Mouse (Mus musculus): Measurements from ENCODE around the gene Fam198a. TPM values are rescaled to one million over a fixed set of nuclear protein-coding genes. Genes with fewer than 3 reads are reported as not detected.

The Fam198a gene
- total RNA-seq (2021) = 2.1 and 2.5 TPM in 2 replicates
- long read RNA-seq, experiment 1, partial matches to known transcripts = 0 of 3 reads
- long read RNA-seq, experiment 1, other reads (novel, unspliced or antisense) = 1 of 3 reads
- long read RNA-seq, experiment 2 = 0 reads

DNA sequence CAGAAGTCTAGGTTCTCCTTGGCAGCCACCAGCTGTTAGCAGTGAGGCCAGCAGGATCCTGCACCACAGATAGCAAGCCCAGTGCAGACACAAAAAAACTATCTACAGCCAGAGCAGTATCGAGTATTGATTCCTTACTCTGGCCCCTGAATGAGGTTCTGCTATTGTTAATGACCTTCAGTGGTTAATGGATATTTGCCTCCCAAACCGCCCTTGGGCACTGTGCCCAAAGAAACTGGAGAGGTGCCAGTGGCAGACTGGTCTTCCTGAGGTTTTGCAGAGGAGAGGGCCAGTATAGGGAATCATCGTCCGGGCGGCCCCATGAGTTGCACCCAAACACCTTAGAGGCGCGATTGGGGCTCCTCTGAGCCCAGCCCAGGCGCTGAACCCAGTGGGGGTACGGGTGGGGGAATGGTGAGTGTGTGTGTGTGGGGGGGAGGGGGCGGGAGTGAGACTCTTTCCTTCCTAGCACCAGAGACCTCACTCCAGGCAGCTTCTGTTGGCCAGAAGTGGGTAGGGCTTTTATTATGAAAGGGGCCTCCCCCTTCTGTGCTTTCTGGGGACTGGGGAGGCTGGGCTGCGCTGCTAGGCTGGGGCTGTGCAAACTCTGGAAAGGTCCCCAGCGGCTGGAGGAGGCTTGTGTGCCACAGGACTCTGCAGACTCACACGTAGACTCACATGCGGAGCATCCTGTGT, at the start of gene Fam198a:
TSS of gene Fam198a (plus strand) at position 571 of the 696 bp plus-strand sequence.
- DNase-seq = peak; percentile 93

DNA sequence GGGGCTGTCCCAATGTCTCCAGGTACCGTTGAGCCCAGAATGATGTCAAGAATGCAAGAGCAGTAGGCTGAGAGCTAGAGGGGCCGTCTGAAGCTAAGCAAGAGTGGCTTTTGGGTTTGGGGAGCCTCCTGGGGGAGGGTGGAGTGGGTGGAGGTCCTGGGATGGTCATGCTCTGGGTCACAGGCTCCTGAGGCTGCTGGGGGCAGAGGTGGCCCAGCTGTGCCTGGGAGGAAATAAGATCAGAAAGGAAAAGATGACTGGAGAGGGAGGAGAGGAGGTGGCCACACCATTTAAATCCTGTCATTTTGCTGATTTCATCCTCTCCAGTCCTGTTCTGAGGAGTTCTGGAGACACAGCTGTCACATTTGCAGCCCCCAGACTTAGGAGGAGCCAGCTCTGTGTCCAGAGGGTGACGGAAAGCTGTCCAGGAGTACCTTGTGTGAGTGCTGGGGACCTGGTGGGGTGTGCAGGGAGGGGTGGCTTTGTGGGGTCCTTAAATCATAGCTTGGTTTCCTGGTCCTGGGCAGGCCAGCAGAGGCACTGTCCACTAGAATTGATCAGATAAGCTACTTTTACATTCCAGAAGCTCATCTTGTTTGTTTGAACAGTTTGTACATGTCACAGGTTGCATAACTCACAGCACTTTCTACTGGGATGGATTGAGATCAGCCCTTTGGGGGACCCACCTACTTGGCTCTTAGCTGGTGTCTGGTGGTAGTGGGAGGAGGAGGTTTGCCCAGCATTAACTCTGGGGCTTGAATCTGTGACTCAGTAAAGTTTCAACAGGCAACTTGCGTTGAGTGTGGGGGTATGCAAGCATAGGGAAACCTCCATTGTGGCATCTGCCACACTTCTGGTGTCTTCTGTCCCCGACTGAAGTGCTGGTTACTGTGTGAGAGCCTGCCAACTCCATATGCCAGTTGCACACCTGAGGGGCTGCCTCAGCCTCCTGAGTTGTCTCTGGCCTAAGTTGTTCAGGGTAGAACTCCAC, 48.8 kb upstream of the Fam198a start:
- peak; percentile 3 for DNase-seq

DNA sequence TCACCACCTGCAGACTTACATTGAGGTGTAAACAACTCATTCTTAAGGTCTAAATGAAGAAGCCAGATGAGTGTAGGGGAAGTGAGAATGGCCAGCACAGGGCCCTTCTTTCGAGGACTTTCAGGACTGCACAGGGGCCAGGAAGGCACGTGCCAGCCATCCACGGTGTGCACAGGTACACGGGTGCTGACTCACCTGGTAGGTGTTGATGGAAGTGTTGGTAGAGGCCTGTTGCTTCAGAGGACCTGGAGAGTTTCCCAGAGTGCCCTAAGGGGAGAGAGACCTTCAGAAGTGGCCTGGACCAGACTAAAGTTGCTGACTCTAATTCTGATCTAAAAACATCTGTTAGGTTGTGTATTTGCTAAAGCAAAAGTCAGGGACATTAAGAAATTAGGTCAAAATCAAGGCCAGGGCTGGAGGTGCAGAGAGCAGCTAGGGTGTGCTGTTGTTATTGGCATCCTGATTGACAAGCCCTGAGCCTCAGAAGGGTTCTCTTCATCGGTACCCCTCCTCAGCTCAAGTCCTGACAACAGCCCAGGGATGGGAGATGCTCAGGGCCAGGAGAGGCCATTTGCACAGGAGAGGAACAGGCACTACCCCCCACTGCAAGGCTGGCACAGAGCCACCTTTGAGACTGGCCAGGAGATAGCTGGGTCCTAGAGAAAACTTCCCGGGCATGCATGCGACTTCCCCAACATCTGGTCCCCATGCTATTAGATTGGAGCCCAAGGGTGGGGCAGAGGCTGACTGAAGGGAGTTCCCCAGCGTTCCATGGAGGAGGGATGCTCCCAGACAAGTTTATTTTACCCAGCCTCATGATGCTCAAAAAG, 47.1 kb upstream of the Fam198a start:
- DNase-seq = peak; percentile 62

DNA sequence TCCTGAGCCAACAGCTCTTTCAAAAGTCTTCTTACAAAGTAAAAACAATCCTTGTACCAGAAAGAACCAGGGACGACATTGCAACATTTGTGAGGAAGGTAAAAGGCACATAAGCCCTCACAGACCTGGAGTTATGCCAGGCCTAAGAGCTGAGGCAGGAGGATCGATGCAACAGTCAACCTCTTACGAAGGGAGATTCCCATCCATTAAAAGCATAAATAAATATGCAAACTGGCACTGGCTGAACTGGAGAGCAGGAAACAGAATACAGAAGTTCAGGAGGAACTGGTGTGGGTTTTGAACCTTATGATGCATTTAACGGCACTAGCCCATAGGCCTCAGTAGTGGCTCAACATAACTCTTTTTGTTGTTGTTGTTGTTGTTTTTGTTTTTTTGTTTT, 46.5 kb upstream of the Fam198a start:
- DNase-seq = no peak

DNA sequence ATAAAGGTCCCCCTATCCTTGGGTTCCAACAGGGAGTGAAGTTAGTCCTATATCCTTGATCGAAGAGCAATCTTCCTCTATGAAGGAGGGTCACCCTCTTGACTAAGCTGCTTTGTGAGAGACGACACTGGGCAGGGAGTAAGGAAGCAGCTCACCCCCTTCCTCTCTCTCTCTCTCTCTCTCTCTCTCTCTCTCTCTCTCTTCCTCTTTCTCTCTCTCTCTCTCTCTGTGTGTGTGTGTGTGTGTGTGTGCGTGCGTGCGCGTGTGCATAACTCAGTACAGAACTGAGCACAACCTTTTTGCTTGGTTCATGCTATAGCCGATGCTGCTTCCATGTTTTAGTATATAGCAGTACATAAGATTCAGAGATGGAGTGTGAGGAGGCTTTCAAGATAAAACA, 45.8 kb upstream of the Fam198a start:
- peak; percentile 1 for DNase-seq

DNA sequence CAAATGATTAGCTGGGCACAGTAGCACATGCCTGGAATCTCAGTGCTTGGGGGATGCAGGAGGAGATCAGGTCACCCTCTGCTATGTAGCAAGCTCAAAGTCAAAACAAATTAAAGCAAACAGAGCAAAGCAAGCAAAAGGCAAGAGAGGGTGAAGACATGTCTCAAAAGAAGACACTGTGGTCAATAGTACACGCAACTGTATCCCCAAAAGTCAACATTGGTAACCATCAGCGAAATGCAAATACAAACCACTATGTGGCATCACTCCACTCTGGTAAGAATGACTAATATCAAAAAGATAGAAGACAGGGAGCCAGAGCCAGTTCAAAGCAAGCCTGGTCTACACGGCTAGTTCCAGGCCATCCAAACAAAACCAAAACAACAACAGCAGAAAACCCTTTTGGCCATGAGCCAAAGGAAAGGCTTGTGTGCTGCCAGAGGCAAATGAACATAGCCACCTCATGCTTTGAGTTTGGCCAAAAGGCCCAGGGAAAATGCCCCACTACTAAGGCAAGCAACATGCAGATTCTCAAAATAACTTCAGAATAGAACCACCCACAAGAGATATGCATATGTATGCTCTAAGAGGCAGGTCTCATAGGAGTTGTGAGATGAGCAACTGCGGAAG, 45.1 kb upstream of the Fam198a start:
- peak; percentile 16 for DNase-seq

DNA sequence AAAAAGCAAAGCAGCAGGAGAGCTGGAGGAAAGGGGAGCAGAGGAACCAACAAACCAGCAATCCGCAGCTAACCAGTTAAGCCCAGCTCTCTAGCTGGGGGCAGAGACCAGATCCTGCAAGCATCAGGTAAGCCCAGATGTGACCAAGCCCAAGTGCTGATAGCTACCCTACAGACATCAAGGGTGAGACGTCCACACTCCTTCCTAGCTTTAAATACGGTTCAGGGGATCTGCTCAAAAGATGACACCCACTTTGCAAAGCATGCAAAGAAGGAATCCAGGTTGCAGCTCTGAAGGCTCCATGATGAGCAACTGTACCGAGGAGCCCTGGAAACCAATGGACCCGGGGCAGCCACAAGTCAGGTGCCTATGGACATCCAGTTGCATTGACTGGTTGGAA, 44.3 kb upstream of the Fam198a start:
- DNase-seq = peak; percentile 1

DNA sequence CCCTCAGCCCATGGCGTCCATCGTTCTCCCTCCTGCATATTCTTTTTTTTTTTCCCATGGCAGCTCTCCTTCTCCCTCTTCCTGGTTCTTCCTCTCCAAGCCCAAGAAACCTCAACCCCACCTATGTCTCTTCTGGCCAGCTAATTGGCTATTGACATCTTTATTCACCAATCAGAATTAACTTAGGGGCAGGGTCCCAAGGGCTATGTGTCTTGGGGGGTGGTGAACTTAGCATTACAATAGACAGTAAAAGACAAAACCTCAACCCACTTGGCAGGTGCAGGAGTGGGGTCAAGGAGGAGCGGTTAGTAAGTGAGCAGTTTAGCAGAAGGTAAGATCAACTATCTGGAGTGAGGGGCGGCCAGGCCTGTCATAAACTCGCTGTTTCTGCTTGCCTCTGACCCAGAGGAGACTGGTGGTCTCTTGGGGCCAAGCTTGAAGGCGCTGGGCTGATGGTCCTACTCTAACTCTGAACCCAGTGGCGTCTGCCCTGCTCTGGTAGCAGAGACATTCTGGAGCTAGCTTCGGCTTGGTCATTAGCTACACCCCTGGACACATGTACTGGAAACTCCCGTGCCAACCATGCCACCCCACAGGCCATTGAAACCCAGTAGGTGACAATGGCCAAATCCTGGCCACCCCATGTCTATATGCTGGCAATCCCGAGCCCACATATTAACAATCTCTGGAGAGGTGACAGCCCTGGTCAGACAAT, 43.3 kb upstream of the Fam198a start:
- peak; percentile 2 for DNase-seq

DNA sequence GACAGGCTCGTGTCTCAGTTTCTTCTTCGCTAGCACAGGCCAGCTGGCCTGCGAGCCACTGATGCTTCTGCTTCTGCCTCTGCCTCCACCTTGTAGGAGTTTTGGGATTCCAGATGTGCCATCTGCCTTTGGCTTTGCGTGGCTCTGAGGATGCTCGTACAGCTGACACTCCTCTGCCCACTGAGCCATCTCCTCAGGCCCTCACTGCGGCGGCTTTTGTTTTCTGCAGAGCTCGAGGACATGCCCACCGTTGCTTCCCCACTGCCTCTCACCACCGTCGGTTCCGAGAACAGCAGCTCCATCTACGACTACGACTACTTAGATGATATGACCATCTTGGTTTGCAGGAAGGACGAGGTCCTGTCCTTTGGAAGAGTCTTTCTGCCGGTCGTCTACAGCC, 42.5 kb upstream of the Fam198a start:
- DNase-seq = no peak

DNA sequence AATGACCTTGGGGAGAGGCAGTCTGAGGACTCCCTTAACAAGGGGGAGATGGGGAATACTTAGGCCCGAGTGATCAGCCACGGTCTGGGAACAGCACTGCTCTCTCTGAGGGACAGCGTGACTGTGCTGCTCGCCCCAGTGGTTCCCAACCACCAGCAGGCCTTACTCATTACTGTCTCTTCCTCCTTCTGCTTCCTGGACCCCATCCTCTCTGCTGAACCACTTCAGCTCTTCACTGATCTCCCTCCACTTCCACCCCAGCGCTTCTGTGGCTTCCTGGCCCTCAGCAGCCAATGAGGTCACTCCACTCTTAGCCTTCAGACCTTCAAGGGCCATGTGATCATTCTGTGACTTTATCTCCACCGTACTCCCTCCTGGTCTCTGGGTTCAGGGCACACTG, 41.2 kb upstream of the Fam198a start:
- peak; percentile 3 for DNase-seq

DNA sequence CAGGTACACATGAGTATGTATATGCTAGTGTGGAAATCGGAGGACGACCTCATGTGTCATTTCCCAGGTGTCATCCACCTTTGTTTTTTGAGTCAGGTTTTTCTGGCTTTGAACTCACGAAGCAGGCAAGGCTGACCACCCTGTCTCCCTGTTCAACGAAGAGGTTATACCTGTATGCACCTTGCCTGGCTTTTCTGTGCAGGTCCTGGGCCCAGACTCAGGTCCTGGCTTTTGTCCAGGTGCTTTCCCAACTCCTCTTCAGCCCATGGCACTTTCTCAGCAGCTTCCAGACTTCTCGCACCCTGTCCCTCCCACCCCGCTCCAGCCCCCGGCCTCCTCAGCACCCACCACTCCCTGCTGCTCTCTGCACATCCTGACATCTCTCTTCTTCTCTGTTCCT, 39.6 kb upstream of the Fam198a start:
- peak; percentile 2 for DNase-seq

DNA sequence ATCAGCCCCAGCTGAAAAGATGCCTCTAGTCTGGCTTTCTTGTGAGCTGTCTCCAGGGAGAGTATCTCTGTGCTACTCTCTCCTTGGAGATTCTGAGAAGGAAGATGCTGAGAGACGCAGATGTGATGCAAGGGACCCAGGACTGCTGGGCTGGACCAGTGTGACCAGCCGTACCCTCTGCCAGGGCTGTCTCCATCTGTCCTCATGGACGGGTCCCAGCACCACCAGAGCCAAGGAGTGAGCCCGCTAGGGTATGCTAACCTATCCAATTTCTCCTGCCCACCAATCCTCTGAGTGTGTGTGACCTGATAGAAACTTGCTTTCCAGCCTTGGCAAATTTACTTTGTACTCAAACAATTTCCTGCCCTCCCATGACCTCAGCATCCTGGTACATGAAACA, 38.0 kb upstream of the Fam198a start:
- DNase-seq = no peak

DNA sequence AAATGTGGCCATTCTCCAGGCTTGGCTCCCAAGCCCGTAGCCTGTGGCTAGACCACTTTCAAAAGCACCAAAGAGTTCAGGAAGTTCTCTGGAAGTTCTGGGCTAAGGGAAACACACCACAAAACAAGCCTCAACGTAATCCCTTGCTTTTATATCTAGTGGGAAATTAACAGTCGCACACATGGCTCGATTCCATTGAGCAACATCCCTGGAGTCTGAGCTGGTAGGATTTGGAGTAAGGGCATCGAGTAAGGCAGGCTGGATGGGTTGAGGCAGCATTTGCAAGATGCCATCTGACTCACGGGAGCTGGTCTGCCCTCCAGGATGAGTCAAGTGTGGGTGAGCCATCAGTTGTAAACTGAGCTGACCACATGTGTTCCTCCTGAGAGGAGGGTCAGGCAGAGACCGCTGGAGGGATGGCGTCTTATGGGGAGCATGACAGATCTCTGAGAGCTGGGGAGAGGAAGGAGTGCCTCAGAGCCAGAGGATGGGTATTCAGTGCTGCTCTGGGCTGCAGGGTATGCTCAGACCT, 36.5 kb upstream of the Fam198a start:
- DNase-seq = peak; percentile 68

DNA sequence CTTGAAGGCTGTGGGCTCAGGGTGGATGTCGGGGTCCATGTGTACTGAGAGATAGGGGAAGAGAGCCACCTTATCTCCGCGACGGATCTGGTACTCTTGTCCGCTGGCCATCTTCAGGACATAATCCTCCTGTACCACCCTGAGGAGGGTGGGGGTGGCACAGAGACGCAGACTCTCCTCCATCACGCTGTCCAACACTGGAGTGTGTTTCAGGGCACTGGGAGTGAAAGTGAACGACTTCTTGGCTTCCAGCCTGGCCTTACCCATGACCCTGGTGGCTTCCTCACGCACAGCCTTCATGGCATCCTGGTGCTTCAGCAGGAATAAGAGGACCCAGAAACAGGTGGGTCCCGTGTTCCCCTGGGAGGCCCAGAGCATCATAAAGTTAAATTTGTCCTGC, 35.7 kb upstream of the Fam198a start:
- DNase-seq = peak; percentile 17

DNA sequence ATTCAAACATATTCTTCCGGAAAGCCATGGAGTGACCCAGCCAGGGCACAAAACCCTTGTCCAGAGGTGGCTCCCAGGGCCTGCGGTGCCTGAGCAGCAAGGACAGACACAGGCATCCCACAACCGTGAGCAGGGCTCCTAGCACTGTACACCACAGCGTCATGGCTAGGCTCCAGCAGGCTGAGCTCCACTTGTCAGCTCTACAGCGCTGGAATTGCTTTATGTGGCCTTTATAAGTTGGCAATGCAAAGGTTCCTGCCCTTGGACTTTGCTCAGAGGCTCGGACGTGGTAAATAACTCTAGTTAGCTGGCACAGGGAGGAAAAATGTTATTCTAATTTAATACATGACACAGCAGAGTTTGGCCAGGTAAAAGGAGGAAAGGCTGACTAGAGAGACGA, 34.7 kb upstream of the Fam198a start, which contains the start of gene Cyp8b1:
TSS of gene Cyp8b1 (minus strand) at position 204 of the 400 bp plus-strand sequence.
- peak; percentile 78 for DNase-seq

DNA sequence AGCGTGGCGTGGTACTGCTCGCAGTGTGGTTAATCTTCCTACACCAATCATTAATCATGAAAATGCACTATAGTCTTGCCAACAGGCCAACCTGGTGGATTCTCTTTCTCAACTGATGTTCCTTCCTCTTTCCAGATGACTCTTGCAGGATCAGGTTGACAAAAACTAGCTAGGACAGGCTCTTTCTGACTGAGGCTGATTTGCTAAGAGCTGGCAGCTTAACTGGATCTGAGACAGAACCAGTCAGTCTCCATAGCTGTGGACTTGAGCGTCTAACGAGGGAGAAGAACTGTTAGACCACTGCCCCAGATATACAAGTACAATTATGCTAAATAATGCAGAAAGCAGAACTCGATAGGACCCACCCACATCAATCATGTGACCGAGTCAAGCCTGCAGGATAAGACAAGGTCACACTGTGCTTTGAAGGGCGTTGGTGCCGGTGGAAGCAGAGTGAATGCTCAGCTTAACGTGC, 31.7 kb upstream of the Fam198a start:
- peak; percentile 69 for DNase-seq

DNA sequence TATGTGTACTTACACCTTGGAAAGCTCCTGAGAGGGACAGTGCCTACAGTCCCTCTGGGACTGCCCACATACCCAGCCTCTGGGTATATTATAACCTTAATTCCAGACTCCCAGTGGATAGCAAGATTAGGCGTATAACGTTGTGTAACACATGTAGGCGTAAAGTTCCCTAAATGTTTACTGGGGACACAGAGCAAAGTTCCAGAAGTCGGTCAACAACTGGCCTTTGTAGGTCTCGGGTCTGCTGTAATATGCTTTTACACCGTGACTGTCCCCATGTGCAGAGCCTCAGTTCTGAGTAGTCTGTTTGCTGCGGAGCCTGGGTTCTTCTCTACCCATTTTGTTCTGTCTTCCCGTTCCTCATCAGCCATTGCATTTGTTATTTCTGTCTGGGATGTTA, 27.3 kb upstream of the Fam198a start:
- DNase-seq = peak; percentile 2

DNA sequence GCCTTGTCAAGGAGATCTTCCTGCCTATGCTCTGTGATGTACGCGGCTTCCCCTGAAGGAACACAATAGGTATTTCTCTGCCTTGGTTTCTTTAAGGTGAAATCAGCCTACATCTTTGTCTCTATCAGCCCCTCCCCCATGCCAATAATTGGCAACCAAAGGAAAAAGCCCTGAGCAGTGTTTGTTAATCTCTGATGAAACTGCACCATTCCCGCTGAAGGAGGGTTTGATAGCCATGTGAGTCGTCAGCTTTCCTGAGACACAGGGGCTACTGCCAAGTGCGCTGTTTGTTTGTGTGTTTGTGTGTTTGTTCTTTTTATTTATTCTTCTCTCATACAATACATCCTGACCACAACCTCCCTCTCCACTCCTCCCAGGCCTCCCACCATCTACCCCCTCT, 26.9 kb upstream of the Fam198a start:
- peak; percentile 11 for DNase-seq

DNA sequence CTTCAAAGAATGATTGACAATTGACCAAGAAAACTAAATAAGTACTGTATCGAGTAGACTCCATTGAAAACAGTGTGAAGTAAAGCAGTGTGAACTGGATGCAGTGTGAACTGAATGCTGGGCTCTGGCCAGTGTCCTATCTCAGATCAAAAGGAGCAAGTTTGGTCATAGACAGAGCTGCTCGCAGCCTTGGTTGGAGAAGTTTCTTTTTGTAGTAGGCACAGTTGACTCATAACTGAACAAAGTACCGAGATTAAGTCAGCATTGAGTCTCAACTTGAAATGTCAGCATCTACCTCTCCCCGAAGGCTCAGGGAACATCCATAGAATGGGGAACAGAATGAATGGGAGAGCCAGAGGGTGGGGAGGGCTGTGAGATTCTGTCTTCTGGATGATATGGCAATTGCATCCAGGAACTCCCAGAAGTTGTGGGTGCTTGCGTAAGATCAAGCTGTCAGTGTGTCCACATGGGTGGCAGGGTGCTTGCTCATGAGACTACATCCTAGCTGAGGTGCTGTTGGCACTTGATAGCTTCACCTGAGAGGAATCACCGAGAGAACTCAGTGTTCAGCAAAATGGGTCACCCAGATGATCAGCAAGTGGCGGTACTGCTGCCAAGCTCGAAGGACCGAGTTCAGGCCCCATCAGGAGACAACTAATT, 25.8 kb upstream of the Fam198a start:
- DNase-seq = peak; percentile 32

DNA sequence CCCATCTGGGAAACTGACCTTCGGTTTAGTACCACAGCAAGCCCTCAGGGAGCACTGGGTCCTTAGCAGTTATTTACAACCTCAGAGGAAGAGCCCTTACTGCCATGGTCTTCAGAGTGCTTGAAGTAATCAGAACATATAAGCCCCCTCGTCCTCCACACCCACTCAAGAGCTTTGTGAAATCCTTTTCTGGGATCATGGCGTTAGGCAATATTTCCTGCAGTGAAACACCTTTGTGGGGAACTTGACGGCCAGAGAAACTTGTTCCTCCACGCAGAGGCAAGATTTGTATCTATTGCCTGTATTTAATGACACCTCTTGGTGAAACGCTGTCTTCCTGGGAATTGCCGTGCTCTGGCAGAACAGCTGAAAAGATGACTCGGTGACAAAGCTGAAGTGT, 24.8 kb upstream of the Fam198a start:
- peak; percentile 1 for DNase-seq

All from adrenal gland, postnatal 14 days (tissue).